Mouse (Mus musculus) spleen, adult 2 months (tissue): Measurements from ENCODE around the gene Prkce. TPM values are rescaled to one million over a fixed set of nuclear protein-coding genes. Genes with fewer than 3 reads are reported as not detected.

ENCODE experiments used
- DNase-seq, 2 experiments: peaks; one replicate each; pipeline versions ENCODE4 v3.0.0 to v3.0.0-alpha.2; 2012 to 2021; ENCODE audit warnings: low spot score in 2 of 2, low read depth in 1 of 2
- H3K27ac ChIP-seq: fragments of 200-500 bp; 2 replicates; pipeline ENCODE4 v1.5.1; 2012; ENCODE audit warnings: low read length, inconsistent platforms; ENCODE audit not compliant: insufficient read depth
- H3K27me3 ChIP-seq: fragments of 200-500 bp; 2 replicates; pipeline ENCODE4 v1.6.1; 2012; ENCODE audit warnings: mild to moderate bottlenecking, moderate library complexity, low read length, inconsistent platforms; ENCODE audit not compliant: control insufficient read depth, insufficient read depth
- H3K36me3 ChIP-seq: fragments of 200-500 bp; 2 replicates; pipeline ENCODE4 v1.6.1; 2012; ENCODE audit warnings: mild to moderate bottlenecking, low read length, inconsistent platforms; ENCODE audit not compliant: control insufficient read depth, insufficient read depth
- H3K4me1 ChIP-seq: fragments of 200-500 bp; 2 replicates; pipeline ENCODE4 v1.6.1; 2011; ENCODE audit warnings: inconsistent platforms; ENCODE audit not compliant: control insufficient read depth, insufficient read depth, insufficient read length
- H3K4me3 ChIP-seq: fragments of 200-500 bp; 2 replicates; pipeline ENCODE4 v1.5.1; 2011; ENCODE audit warnings: mild to moderate bottlenecking, inconsistent platforms; ENCODE audit not compliant: insufficient read depth, insufficient read length; ENCODE audit errors: extremely low read depth
- CTCF ChIP-seq: fragments of 200-500 bp; IDR thresholded peaks from 2 replicates; pipeline ENCODE4 v1.5.1; 2011; ENCODE audit warnings: mild to moderate bottlenecking, inconsistent platforms; ENCODE audit not compliant: insufficient read depth, insufficient read length, insufficient replicate concordance; ENCODE audit errors: extremely low read depth
- POLR2A ChIP-seq: fragments of 200-500 bp; IDR thresholded peaks from 2 replicates; pipeline ENCODE4 v1.6.1; 2011; ENCODE audit warnings: low read depth, low read length, inconsistent platforms
- WGBS: fragments of 180-500 bp; shearing (Covaris S2); methylation state at CpG from one replicate; pipeline ENCODE4 v1.1.7; 2018; 5-methylcytosine and 5-hydroxymethylcytosine counted together
- polyA plus RNA-seq: library from polyadenylated mRNA; depleted of rRNA; stranded (reverse); fragments of >200 nt; gene quantifications from 2 replicates; pipeline ENCODE4 v1.2.3, GENCODE M21; 2012

Prkce gene
- polyA plus RNA-seq, 1 experiment: 4.8 TPM

GRCm38 (mm10) chr17:86304923-86305630 lies 137.5 kb downstream of the Prkce start:
- no peak overlapping the region for H3K27ac ChIP-seq
- TF ChIP-seq CTCF (no peak), POLR2A (no peak)
- 93% methylated on average over 17 of the region's 17 CpGs for WGBS
- no peak for DNase-seq
- H3K4me1 ChIP-seq: no peaks in the 10 kb centered on the region; the same call in 1 of the 2 replicates
- H3K27me3 ChIP-seq: no peaks in the 10 kb centered on the region
- H3K4me3 ChIP-seq: no peak overlapping the region
- H3K36me3 ChIP-seq: no peaks in the 10 kb centered on the region

- no peak overlapping the region for H3K27ac ChIP-seq
- H3K4me1 ChIP-seq: no peaks in the 10 kb centered on the region
- H3K27me3 ChIP-seq: no peaks in the 10 kb centered on the region
- 68% methylated on average over 7 of the region's 7 CpGs for WGBS
- TF ChIP-seq CTCF (no peak), POLR2A (no peak)
- no peak overlapping the region for H3K4me3 ChIP-seq
- no peaks in the 10 kb centered on the region for H3K36me3 ChIP-seq
- DNase-seq: no peak
These were observed 138.6 kb downstream of the Prkce start for GRCm38 (mm10) chr17:86306161-86306560.

- no peak for TF ChIP-seq CTCF
- no peak for TF ChIP-seq POLR2A
- H3K36me3 ChIP-seq: no peaks in the 10 kb centered on the region
- no peak for DNase-seq
- no peak overlapping the region for H3K27ac ChIP-seq
- no peaks in the 10 kb centered on the region for H3K27me3 ChIP-seq
- WGBS: 57% methylated on average over 8 of the region's 8 CpGs
- H3K4me1 ChIP-seq: peaks cover 16% of the 10 kb centered on the region
- no peak overlapping the region for H3K4me3 ChIP-seq
These were observed 146.0 kb downstream of the Prkce start for GRCm38 (mm10) chr17:86313413-86314139.

- Histone ChIP-seq H3K27ac (no peak overlapping the region), H3K27me3 (no peaks in the 10 kb centered on the region), H3K36me3 (no peaks in the 10 kb centered on the region), H3K4me1 (peaks cover 16% of the 10 kb centered on the region), H3K4me3 (no peak overlapping the region)
- no peak for DNase-seq
- TF ChIP-seq CTCF (no peak), POLR2A (no peak)
- WGBS: 89% methylated on average over 4 of the region's 4 CpGs
These were observed 148.3 kb downstream of the Prkce start for GRCm38 (mm10) chr17:86315874-86316273.

GRCm38 (mm10) chr17:86316771-86317170 lies 149.2 kb downstream of the Prkce start:
- Histone ChIP-seq H3K4me1 (peaks cover 16% of the 10 kb centered on the region), H3K36me3 (no peaks in the 10 kb centered on the region), H3K27me3 (no peaks in the 10 kb centered on the region), H3K27ac (no peak overlapping the region), H3K4me3 (no peak overlapping the region)
- no peak for DNase-seq
- TF ChIP-seq CTCF (no peak), POLR2A (no peak)
- WGBS: 83% methylated on average over 5 of the region's 5 CpGs

GRCm38 (mm10) chr17:86317197-86317596 lies 149.6 kb downstream of the Prkce start:
- TF ChIP-seq CTCF (no peak), POLR2A (no peak)
- Histone ChIP-seq H3K4me1 (peaks cover 16% of the 10 kb centered on the region), H3K27me3 (no peaks in the 10 kb centered on the region), H3K27ac (no peak overlapping the region), H3K4me3 (no peak overlapping the region), H3K36me3 (no peaks in the 10 kb centered on the region)
- 44% methylated on average over 4 of the region's 4 CpGs for WGBS
- DNase-seq: no peak

GRCm38 (mm10) chr17:86319967-86320602 lies 152.5 kb downstream of the Prkce start:
- 93% methylated on average over 13 of the region's 13 CpGs for WGBS
- Histone ChIP-seq H3K27ac (no peak overlapping the region), H3K4me1 (peaks cover 34% of the 10 kb centered on the region), H3K27me3 (no peaks in the 10 kb centered on the region), H3K36me3 (no peaks in the 10 kb centered on the region), H3K4me3 (no peak overlapping the region)
- TF ChIP-seq POLR2A (no peak), CTCF (no peak)
- DNase-seq: no peak
